Mouse (Mus musculus): ENCODE data around the gene Fdx1l. TPM values are rescaled to one million over a fixed set of nuclear protein-coding genes. Genes with fewer than 3 reads are reported as not detected.

Fdx1l gene
- polyA plus RNA-seq, 1 experiment from 2014 or later, result 62.6 TPM

DNA sequence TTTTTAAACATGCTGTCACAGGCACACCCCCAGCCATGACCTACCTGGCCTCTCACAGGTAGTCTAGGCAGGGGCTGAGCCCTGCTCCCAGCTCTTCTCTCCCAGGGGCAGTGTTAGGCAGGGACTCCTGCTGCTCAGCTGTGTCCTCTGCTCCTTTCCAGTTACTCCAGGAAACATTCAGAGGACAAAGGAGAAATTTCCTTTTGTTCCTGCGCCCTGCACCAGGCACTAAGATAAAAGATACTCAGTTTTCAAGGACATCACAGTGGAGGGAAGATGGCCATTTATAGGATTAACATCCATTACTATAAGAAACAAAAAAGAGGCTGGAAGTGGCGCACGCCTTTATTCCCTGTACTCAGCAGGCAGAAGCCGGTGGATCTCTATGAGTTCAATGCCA is 22.5 kb upstream of the Fdx1l start:
- no peak for DNase-seq (ENCODE audit: low spot score)
- H3K9me3 ChIP-seq, result no peaks in the 10 kb centered on the region
- H3K27me3 ChIP-seq (replicated peaks; ENCODE audit: low read depth, poor library complexity, severe bottlenecking), result no peaks in the 10 kb centered on the region
- peaks cover 6% of the 10 kb centered on the region; the same call in 1 of the 2 replicates for H3K36me3 ChIP-seq (replicated peaks)
- H3K27ac ChIP-seq (replicated peaks), result 0 out of 2 replicates have a peak overlapping the region, but pooled peaks have one; percentile 2
- peaks cover 18% of the 10 kb centered on the region for H3K4me1 ChIP-seq
- WGBS, result 84% methylated on average over 4 of the region's 4 CpGs
- H3K4me3 ChIP-seq, result no peak overlapping the region

DNA sequence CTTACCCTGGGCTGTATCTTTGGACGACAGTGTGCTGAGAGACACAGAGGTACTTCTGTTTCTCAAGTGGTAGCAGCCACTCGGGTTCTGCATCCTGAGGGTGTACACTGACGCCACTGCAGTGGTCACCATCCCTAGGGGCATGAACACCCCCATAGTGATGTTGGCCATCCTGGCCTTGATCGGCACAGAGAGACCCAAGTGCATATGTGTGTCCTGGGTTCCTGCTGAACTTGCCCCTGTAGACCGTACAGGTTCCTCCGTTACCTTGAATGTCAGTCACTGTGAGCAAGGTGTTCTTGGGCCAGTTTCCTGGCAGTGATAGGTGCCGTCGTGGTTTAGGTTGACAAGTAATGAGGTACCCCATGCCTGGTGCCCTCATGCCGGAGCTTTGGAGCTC is 20.0 kb upstream of the Fdx1l start:
- Histone ChIP-seq H3K27ac (replicated peaks) (no peak overlapping the region), H3K9me3 (no peaks in the 10 kb centered on the region), H3K4me3 (no peak overlapping the region), H3K27me3 (replicated peaks; ENCODE audit: low read depth, poor library complexity, severe bottlenecking) (no peaks in the 10 kb centered on the region), H3K4me1 (peaks cover 27% of the 10 kb centered on the region), H3K36me3 (replicated peaks) (peaks cover 29% of the 10 kb centered on the region)
- WGBS, result 94% methylated on average over 9 of the region's 9 CpGs
- no peak for DNase-seq (ENCODE audit: low spot score)

DNA sequence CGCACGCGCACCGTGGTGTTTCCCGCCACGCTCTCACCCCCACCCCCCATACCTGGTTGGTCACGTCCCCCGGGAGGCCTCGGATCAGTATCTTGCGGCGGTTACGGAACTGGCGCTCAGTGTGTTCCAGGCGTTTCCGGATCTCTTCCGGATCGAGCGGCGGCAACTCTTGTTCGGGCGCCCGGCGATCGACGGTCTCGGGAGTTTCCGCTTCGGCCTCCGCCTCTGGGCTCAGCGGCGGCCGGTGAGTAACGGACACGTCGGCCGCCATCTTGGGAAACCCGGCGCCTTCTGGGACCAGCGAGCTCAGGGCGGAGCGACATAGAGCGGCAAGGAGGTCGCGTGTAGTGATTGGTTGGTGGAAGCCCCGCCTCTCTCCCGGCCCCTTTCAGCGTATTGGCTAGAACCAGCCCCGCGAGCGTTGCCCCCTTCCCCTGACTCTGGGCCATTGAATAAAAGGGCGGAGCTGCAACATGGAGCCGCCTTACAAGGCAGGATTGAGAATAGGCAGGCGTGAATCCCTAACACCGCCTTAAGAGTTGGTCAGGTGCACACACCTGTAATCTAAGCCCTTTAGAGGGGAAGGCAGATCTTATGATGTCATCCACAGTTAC is 18.4 kb upstream of the Fdx1l start, which contains the start of the genes Gm38431 and Raver1:
Gm38431 (minus strand) TSS at position 291 of the 614 bp plus-strand sequence.
Raver1 (minus strand) TSS at position 302 of the 614 bp plus-strand sequence.
- Histone ChIP-seq H3K4me1 (peaks cover 27% of the 10 kb centered on the region), H3K36me3 (replicated peaks) (peaks cover 46% of the 10 kb centered on the region), H3K27ac (replicated peaks) (peak within 1 kb of the TSS; percentile 95), H3K4me3 (peak within 1 kb of the TSS; percentile 79), H3K9me3 (no peaks in the 10 kb centered on the region), H3K27me3 (replicated peaks; ENCODE audit: low read depth, poor library complexity, severe bottlenecking) (no peaks in the 10 kb centered on the region)
- WGBS, result under 1% methylated on average over 54 of the region's 54 CpGs
- peak; percentile 98 for DNase-seq (ENCODE audit: low spot score)

DNA sequence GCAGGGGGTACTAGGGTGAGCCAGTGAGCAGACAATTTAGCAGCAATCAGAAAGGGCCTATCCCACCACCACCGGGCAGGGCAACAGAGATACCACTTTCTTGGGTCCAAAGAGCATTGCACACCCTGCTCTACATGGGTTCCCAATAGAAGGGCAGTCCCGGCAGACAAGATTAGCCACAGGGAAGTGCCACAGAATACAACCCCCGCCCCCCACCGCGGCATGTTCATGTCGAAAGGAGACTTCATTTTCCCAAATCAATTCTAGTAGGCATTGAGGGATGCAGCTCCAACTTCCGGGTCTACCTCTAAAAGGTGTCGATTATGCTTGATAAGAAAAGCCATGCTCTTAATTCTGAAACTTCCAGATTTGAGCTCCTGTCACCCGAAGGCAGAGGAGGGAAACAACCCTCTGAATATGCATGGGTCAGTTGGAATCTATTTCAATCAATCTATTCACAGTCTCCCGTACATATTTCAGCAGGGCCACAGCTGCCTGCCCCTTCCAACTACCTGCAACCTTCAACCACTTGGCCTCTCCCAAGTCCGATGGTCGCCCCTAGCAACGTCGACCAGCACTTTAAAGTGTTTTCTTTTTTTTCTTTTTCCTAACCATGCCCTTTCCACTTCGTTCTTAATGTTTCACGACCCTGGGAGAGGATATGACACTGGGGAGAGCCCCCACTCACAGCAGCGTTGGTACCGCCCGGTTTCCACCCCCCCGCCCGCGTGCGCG is 17.7 kb upstream of the Fdx1l start:
- Histone ChIP-seq H3K27me3 (replicated peaks; ENCODE audit: low read depth, poor library complexity, severe bottlenecking) (no peaks in the 10 kb centered on the region), H3K36me3 (replicated peaks) (peaks cover 52% of the 10 kb centered on the region), H3K4me3 (peak overlapping the region; percentile 79), H3K27ac (replicated peaks) (peak overlapping the region; percentile 95), H3K4me1 (peaks cover 27% of the 10 kb centered on the region), H3K9me3 (no peaks in the 10 kb centered on the region)
- no peak for DNase-seq (ENCODE audit: low spot score)
- WGBS, result 5% methylated on average over 24 of the region's 24 CpGs

DNA sequence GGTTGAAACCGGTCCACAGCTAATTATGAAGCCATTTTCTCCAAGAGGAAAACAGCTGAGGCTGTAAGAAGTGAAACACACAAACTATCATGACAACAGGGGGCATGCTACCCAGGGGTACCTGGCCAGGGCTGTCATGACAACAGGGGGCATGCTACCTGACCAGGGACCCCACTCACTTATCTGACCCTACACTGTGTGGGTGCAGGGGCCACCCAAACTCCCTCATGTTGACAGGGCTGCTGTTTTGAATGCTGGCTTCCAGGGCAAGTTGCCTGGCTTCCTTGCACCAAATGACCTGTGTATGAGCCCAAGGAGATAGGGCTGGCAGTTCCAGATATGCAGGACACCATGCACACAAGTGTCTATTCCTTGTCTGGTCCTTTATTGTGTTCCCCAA is 17.1 kb upstream of the Fdx1l start:
- H3K27me3 ChIP-seq (replicated peaks; ENCODE audit: low read depth, poor library complexity, severe bottlenecking), result no peaks in the 10 kb centered on the region
- peaks cover 58% of the 10 kb centered on the region for H3K36me3 ChIP-seq (replicated peaks)
- DNase-seq (ENCODE audit: low spot score), result no peak
- H3K27ac ChIP-seq (replicated peaks), result peak overlapping the region; percentile 95; the same call in 1 of the 2 replicates
- H3K4me1 ChIP-seq, result peaks cover 24% of the 10 kb centered on the region
- 96% methylated on average over 1 of the region's 1 CpGs for WGBS
- peak overlapping the region; percentile 79 for H3K4me3 ChIP-seq
- H3K9me3 ChIP-seq, result no peaks in the 10 kb centered on the region

DNA sequence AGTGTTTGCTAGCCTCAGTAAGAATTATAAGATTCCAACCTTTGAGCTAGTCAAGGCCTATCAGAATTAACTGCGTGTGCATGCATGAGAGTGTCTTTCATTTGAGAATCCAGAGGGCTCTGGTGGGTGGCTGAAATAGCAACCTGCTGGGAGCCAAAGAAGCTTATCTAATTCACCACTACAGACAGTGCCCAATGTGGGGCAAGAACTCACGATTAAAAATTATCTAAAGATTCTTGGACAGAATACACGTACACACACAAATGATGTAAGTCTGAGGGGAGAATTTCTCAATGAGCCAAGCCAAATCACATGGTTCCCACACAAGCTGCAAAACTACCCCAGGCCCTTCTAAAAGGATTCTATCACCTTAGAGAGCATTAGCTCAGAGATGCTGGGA is 9.9 kb upstream of the Fdx1l start:
- Histone ChIP-seq H3K27ac (replicated peaks) (no peak overlapping the region), H3K27me3 (replicated peaks; ENCODE audit: low read depth, poor library complexity, severe bottlenecking) (no peaks in the 10 kb centered on the region)
- 93% methylated on average over 3 of the region's 3 CpGs for WGBS

DNA sequence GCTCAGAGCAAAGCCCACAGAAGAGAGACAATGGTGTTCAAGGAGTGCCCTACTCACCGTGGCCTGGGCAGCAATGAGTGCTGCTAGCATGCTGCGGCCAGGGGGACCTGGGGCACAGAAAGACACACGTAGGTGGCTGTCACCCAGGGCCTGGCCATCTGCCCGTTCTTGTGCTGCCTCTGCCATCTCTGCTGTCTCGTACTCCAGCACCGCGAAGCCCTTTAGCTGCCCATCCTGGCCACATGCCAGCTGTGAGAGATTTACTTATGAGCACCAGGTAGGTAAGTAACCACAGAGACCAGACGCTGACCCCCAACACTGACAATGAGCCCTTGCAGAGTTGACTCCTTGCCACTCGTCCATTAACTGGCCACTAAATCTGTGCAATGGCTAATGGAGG is 7.7 kb upstream of the Fdx1l start:
- DNase-seq (ENCODE audit: low spot score), result no peak
- no peak overlapping the region for H3K4me3 ChIP-seq
- peaks cover 100% of the 10 kb centered on the region for H3K36me3 ChIP-seq (replicated peaks)
- WGBS, result 92% methylated on average over 9 of the region's 9 CpGs
- H3K27me3 ChIP-seq (replicated peaks; ENCODE audit: low read depth, poor library complexity, severe bottlenecking), result no peaks in the 10 kb centered on the region
- no peak overlapping the region for H3K27ac ChIP-seq (replicated peaks)
- H3K9me3 ChIP-seq, result no peaks in the 10 kb centered on the region
- no peaks in the 10 kb centered on the region for H3K4me1 ChIP-seq

More for the DNA sequence above, 9.9 kb upstream of the Fdx1l start:
- H3K4me1 ChIP-seq, result no peaks in the 10 kb centered on the region
- no peak overlapping the region for H3K4me3 ChIP-seq
- H3K36me3 ChIP-seq (replicated peaks), result peaks cover 100% of the 10 kb centered on the region
- H3K9me3 ChIP-seq, result no peaks in the 10 kb centered on the region
- no peak for DNase-seq (ENCODE audit: low spot score)

DNA sequence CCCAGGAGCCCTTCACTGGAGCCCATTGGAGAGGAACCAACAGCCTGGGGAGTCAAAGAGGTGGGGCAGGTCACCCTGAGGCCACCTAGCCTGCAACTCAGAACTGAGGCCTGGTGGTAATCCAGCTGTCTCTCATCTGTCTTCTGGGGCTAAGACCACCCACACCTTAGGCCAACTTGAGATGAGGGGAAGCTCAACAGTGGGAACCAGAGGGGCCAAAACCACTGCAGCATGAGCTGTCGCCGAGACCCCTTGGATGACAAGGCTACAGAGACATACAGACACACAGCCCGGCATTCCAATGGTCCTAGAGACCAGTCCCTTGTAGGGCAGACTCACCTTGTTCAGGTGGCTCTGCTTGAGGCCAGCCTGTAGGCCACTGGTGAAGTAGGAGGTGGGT is 2.2 kb upstream of the Fdx1l start:
- 92% methylated on average over 3 of the region's 3 CpGs for WGBS
- no peak overlapping the region for H3K4me3 ChIP-seq
- no peaks in the 10 kb centered on the region for H3K9me3 ChIP-seq
- DNase-seq (ENCODE audit: low spot score), result no peak
- no peaks in the 10 kb centered on the region for H3K27me3 ChIP-seq (replicated peaks; ENCODE audit: low read depth, poor library complexity, severe bottlenecking)
- peaks cover 18% of the 10 kb centered on the region for H3K4me1 ChIP-seq
- H3K36me3 ChIP-seq (replicated peaks), result peaks cover 81% of the 10 kb centered on the region
- no peak overlapping the region for H3K27ac ChIP-seq (replicated peaks)

DNA sequence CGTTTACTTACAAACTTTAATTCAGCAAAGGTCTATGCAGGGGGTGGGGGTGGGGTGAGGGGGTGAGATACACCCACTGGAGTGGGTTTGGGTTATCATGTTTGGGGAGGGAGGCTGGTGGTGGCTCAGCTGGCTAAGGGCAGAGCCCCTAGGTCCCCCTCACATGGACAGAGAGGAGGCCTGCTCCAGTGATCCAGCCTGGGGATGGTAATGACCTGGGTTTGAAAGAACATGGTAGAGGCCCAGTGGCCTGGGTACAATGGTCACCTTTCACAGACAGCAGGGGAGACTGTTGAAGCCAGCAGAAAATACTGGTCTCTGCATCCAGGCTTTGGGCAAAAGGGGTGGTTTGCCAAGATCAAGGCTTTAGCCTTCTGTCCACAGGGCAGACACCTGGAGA is 759 bp upstream of the Fdx1l start:
- H3K27ac ChIP-seq (replicated peaks), result no peak overlapping the region
- H3K36me3 ChIP-seq (replicated peaks), result peaks cover 80% of the 10 kb centered on the region
- no peak overlapping the region for H3K4me3 ChIP-seq
- H3K4me1 ChIP-seq, result peaks cover 18% of the 10 kb centered on the region
- no peaks in the 10 kb centered on the region for H3K9me3 ChIP-seq
- no peak for DNase-seq (ENCODE audit: low spot score)
- 83% methylated on average over 1 of the region's 1 CpGs for WGBS
- no peaks in the 10 kb centered on the region for H3K27me3 ChIP-seq (replicated peaks; ENCODE audit: low read depth, poor library complexity, severe bottlenecking)

DNA sequence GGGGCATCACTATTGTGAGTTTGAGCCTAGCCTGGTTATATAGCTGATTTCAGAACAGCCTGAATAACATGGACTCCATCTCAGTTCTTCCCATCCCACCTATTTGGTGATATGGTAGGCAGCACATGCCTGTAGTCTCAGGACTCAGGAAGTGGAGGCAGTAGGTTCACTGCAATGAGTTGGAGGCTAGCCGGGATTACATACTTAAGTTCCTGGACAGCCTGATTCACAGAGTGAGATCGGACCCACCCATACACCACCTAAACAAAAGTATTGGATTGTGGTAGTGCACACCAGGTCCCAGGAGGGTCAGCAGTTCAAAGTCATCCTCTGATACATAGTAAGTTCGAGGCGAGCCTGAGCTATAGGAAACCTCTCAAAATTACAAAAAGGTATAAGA is 773 bp downstream of the Fdx1l start:
- Histone ChIP-seq H3K27me3 (replicated peaks; ENCODE audit: low read depth, poor library complexity, severe bottlenecking) (no peaks in the 10 kb centered on the region), H3K4me1 (peaks cover 18% of the 10 kb centered on the region), H3K36me3 (replicated peaks) (peaks cover 76% of the 10 kb centered on the region), H3K4me3 (peak overlapping the region; percentile 96), H3K27ac (replicated peaks) (peak overlapping the region; percentile 92), H3K9me3 (no peaks in the 10 kb centered on the region)
- DNase-seq (ENCODE audit: low spot score), result no peak
- WGBS, result 18% methylated on average over 4 of the region's 4 CpGs

DNA sequence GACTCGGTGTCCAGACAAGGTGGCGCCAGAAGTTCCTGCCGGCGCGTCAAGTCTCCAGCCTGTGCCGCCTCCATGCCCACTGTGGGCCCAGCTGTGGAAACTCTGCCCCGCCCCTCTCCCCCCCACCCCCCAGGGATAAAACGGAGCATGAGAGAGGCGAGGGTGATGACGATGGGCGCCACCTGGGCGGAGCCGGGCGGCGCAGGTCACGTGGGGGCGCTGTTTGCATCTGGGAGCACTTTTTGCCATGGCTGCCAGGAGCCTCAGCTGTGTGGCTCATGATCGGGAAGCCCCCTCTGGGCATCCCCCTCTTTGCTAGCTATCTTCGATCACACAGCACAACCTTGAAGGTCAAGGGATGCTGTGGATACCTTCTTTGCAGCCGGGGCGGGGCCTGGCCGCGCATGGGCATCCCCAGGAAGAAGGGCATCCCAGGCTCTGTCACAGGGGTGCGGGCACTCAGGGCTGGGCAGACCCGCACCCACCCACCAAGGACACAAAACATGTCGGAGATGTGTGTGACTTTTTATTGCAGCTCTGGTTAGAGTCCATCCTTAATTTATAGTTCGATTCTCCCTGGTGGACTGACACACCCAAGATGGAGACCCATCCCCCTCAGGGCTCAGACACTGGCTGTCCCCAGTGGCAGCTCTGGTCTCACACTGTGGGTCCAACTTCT is 6.3 kb downstream of the Fdx1l start, which contains the start of gene Zglp1:
Zglp1 (minus strand) TSS at position 88 of the 679 bp plus-strand sequence.
- Histone ChIP-seq H3K4me1 (peaks cover 7% of the 10 kb centered on the region), H3K27ac (replicated peaks) (no peak within 1 kb of the TSS), H3K4me3 (no peak within 1 kb of the TSS), H3K36me3 (replicated peaks) (peaks cover 84% of the 10 kb centered on the region), H3K9me3 (no peaks in the 10 kb centered on the region), H3K27me3 (replicated peaks; ENCODE audit: low read depth, poor library complexity, severe bottlenecking) (no peaks in the 10 kb centered on the region)
- 82% methylated on average over 27 of the region's 27 CpGs for WGBS
- DNase-seq (ENCODE audit: low spot score), result no peak

DNA sequence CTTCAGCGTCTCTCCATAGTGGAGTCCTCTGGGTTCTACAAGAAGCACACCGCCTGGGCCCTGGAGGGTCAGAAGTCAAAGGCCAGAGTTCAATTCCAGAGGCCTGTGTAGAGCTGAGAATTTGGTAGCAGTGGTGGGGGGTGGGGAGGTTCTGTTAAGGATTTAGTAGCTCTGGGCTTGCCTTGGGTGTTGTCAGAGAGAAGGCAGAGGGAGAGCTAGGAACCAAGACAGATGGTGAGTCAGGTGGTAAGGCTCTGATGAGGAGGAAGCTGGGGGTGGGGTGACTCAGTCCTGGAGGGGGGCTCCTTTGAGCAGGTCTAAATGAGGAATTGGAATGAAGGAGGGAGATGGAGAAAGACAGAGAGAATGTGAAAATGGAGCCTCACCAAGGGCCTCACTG is 10.5 kb downstream of the Fdx1l start:
- no peaks in the 10 kb centered on the region for H3K9me3 ChIP-seq
- H3K27ac ChIP-seq (replicated peaks), result no peak overlapping the region
- H3K36me3 ChIP-seq (replicated peaks), result peaks cover 54% of the 10 kb centered on the region
- H3K4me3 ChIP-seq, result no peak overlapping the region
- no peak for DNase-seq (ENCODE audit: low spot score)
- no peaks in the 10 kb centered on the region for H3K27me3 ChIP-seq (replicated peaks; ENCODE audit: low read depth, poor library complexity, severe bottlenecking)
- no peaks in the 10 kb centered on the region for H3K4me1 ChIP-seq
- 74% methylated on average over 2 of the region's 2 CpGs for WGBS

All from embryonic facial prominence, embryonic 10.5 days (tissue).